Mouse (Mus musculus): Measurements from ENCODE around the gene Dctpp1. TPM values are rescaled to one million over a fixed set of nuclear protein-coding genes. Genes with fewer than 3 reads are reported as not detected.

Dctpp1 gene
- total and polyA plus RNA-seq, 3 experiments = 238 to 290 TPM; not detected in 1

DNA sequence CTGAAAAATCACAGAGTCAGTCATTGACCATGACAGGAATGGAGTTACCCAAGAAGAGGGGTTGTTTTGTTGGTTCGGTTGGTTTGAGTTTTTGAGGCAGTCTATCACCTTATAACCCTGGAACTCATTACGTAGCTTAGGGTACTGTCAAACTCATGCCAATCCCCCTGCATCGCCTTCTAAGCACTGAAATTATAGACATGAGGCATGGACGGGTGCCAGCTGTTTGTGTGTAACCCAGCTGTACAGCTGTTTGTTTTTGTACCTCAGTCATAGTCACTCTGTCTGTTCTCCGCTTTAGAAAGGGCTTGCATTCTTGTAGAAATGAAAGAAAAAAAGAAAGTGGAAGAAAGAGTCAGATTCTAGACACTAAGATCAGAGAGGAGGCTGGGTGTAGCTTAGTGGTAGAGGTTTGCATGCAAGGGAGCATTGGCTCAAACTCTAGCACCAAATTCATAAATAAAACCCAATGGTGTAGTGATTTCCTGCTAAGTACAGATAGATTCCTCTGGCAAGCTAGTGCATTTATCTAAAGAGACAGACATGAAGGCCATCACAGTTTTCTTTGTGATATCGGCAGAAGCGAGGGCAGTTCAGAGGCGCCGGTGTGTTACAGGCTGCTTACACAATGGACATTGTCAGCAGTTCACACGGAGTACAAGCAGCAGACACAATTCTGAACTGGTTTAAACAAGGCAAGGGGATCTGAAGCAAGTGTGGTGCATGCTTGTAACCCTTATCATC, 1.9 kb upstream of the Dctpp1 start:
- peaks cover 11% of the 10 kb centered on the region for H3K79me2 ChIP-seq (ENCODE audit: control insufficient read depth, insufficient read depth, low read length, poor library complexity)
- TF ChIP-seq POLR2AphosphoS5 (IDR thresholded peaks at IDR 0.05; ENCODE audit: borderline replicate concordance, low read depth, low read length) = no peak
- TF ChIP-seq TCF12 (IDR thresholded peaks at IDR 0.05; ENCODE audit: low read depth, low read length) = peak; percentile 89
- no peak for TF ChIP-seq ZC3H11A (IDR thresholded peaks at IDR 0.05; ENCODE audit: low read depth, low read length)
- TF ChIP-seq KAT2A (conservative IDR thresholded peaks at IDR 0.05; ENCODE audit: low read depth, low read length) = no peak
- TF ChIP-seq GATA1 (IDR thresholded peaks at IDR 0.05; ENCODE audit: low read depth, low read length) = peak; percentile 71
- TF ChIP-seq NRF1 (IDR thresholded peaks at IDR 0.05; ENCODE audit: insufficient read depth, low read depth, low read length, poor library complexity, severe bottlenecking) = no peak
- peak; percentile 84 for TF ChIP-seq RCOR1 (IDR thresholded peaks at IDR 0.05; ENCODE audit: low read depth, low read length)
- TF ChIP-seq POLR2AphosphoS2 (IDR thresholded peaks at IDR 0.05; ENCODE audit: low read length) = no peak
- TF ChIP-seq MAZ (IDR thresholded peaks at IDR 0.05; ENCODE audit: low read depth, low read length) = no peak
- peak; percentile 61 for TF ChIP-seq SIN3A (IDR thresholded peaks at IDR 0.05; ENCODE audit: low read length)
- TF ChIP-seq MYC (IDR thresholded peaks at IDR 0.05; ENCODE audit: low read depth, low read length) = no peak
- TF ChIP-seq TBP (IDR thresholded peaks at IDR 0.05; ENCODE audit: low read depth, low read length) = no peak
- peak; percentile 57 to 80 for TF ChIP-seq EP300 (IDR thresholded peaks at IDR 0.05; ENCODE audit: low read depth in 1 of 2, low read length in 2 of 2)
- no peak for TF ChIP-seq MAFK (IDR thresholded peaks at IDR 0.05; ENCODE audit: borderline replicate concordance, low read depth, low read length)
- no peak for TF ChIP-seq JUND (IDR thresholded peaks at IDR 0.05; ENCODE audit: low read depth, low read length)
- peak; percentile 74 for TF ChIP-seq TAL1 (IDR thresholded peaks at IDR 0.05; ENCODE audit: low read length)
- TF ChIP-seq CHD2 (IDR thresholded peaks at IDR 0.05; ENCODE audit: low read length) = no peak
- no peak for TF ChIP-seq CTCF (IDR thresholded peaks at IDR 0.05 in 2 of 3, conservative IDR thresholded peaks at IDR 0.05 in 1 of 3; ENCODE audit: control insufficient read depth in 1 of 3, insufficient read depth in 1 of 3, low read depth in 2 of 3, low read length in 3 of 3, poor library complexity in 1 of 3, severe bottlenecking in 1 of 3)
- TF ChIP-seq ETS1 (IDR thresholded peaks at IDR 0.05; ENCODE audit: low read depth, low read length) = peak; percentile 54; the same call in 1 of the 2 replicates
- no peak for TF ChIP-seq SMC3 (IDR thresholded peaks at IDR 0.05; ENCODE audit: low read depth, low read length)
- no peak for TF ChIP-seq E2F4 (IDR thresholded peaks at IDR 0.05; ENCODE audit: borderline replicate concordance, low read depth, low read length)
- no peak for TF ChIP-seq MEF2A (IDR thresholded peaks at IDR 0.05; ENCODE audit: extremely low read depth, insufficient replicate concordance, low read depth, low read length, poor library complexity, severe bottlenecking)
- H3K4me3 ChIP-seq (ENCODE audit: control insufficient read depth in 1 of 2, insufficient read depth in 1 of 2, low read depth in 2 of 2, low read length in 2 of 2) = peak overlapping the region in 1 of 2 experiments; percentile 19; a peak in 2 of 4 replicates
- H3K9ac ChIP-seq (ENCODE audit: control insufficient read depth, low read depth, low read length, poor library complexity, severe bottlenecking) = no peak overlapping the region; the same call in 1 of the 2 replicates
- H3K27me3 ChIP-seq (ENCODE audit: control insufficient read depth in 1 of 2, insufficient read depth in 2 of 2, low read length in 2 of 2) = no peaks in the 10 kb centered on the region
- H3K9me3 ChIP-seq (replicated peaks; ENCODE audit: insufficient read depth, low read length) = no peaks in the 10 kb centered on the region
- H3K4me1 ChIP-seq (ENCODE audit: control insufficient read depth in 1 of 2, insufficient read depth in 2 of 2, low read length in 2 of 2) = peaks cover 17 to 26% of the 10 kb centered on the region in 2 experiments
- peak overlapping the region; percentile 45 for H3K27ac ChIP-seq (ENCODE audit: control insufficient read depth, low read depth, low read length)
- peak; percentile 67 for DNase-seq (ENCODE audit: low read depth, low spot score)
- H3K36me3 ChIP-seq (ENCODE audit: control insufficient read depth in 1 of 2, insufficient read depth in 2 of 2, low read length in 2 of 2) = peaks cover 0 to 30% of the 10 kb centered on the region in 2 experiments; a peak in 2 of 4 replicates

All from MEL (cell line).